Mouse (Mus musculus): ENCODE results near the gene Angptl2.

- TF ChIP-seq POLR2A (IDR thresholded peaks at IDR 0.05; ENCODE audit: borderline replicate concordance, insufficient read depth, low read length) (no peak), CTCF (IDR thresholded peaks at IDR 0.05; ENCODE audit: borderline replicate concordance, insufficient read depth, low read depth, low read length) (no peak)
Measured at GRCm38 (mm10) chr2:33283674-33284073, 67.8 kb downstream of the Angptl2 start.

All from cerebellum, adult 2 months (tissue).